Mouse (Mus musculus): ENCODE results near the gene Lpar5. TPM values are rescaled to one million over a fixed set of nuclear protein-coding genes. Genes with fewer than 3 reads are reported as not detected.

The Lpar5 gene
- polyA plus RNA-seq, 1 experiment from 2014 or later, result 1.1 TPM

GRCm38 (mm10) chr6:125112553-125112952 is 44.8 kb downstream of the Lpar5 start:
- Histone ChIP-seq H3K9me3 (ENCODE audit: control insufficient read depth, low read length) (no peaks in the 10 kb centered on the region), H3K27ac (replicated peaks; ENCODE audit: low read depth, low read length) (no peak overlapping the region), H3K4me3 (ENCODE audit: low read depth, low read length) (no peak overlapping the region), H3K4me2 (ENCODE audit: low read depth, low read length) (no peak overlapping the region), H3K27me3 (replicated peaks; ENCODE audit: control insufficient read depth, insufficient read depth, low read length) (no peaks in the 10 kb centered on the region), H3K4me1 (ENCODE audit: control insufficient read depth, insufficient read depth, low read length) (no peaks in the 10 kb centered on the region), H3K36me3 (ENCODE audit: control insufficient read depth, insufficient read depth, low read length) (peaks cover 98% of the 10 kb centered on the region), H3K9ac (ENCODE audit: low read depth, low read length) (no peak overlapping the region)
- no peak for ATAC-seq (ENCODE audit: low read depth)
- no peak for DNase-seq (ENCODE audit: low spot score)
- 94% methylated on average over 11 of the region's 11 CpGs for WGBS

- Histone ChIP-seq H3K9me3 (ENCODE audit: control insufficient read depth, low read length) (no peaks in the 10 kb centered on the region), H3K36me3 (ENCODE audit: control insufficient read depth, insufficient read depth, low read length) (peaks cover 98% of the 10 kb centered on the region), H3K27ac (replicated peaks; ENCODE audit: low read depth, low read length) (no peak overlapping the region), H3K27me3 (replicated peaks; ENCODE audit: control insufficient read depth, insufficient read depth, low read length) (no peaks in the 10 kb centered on the region), H3K9ac (ENCODE audit: low read depth, low read length) (no peak overlapping the region), H3K4me3 (ENCODE audit: low read depth, low read length) (no peak overlapping the region), H3K4me2 (ENCODE audit: low read depth, low read length) (no peak overlapping the region), H3K4me1 (ENCODE audit: control insufficient read depth, insufficient read depth, low read length) (no peaks in the 10 kb centered on the region)
- DNase-seq (ENCODE audit: low spot score) (no peak), ATAC-seq (ENCODE audit: low read depth) (no peak)
- WGBS, result 92% methylated on average over 8 of the region's 8 CpGs
Observed at GRCm38 (mm10) chr6:125119387-125119786, 51.7 kb downstream of the Lpar5 start.

- Histone ChIP-seq H3K4me2 (ENCODE audit: low read depth, low read length) (no peak overlapping the region), H3K9ac (ENCODE audit: low read depth, low read length) (no peak overlapping the region), H3K36me3 (ENCODE audit: control insufficient read depth, insufficient read depth, low read length) (peaks cover 76% of the 10 kb centered on the region), H3K4me1 (ENCODE audit: control insufficient read depth, insufficient read depth, low read length) (0 out of 2 replicates have a peak, but pooled peaks cover 4% of the 10 kb centered on the region), H3K27me3 (replicated peaks; ENCODE audit: control insufficient read depth, insufficient read depth, low read length) (no peaks in the 10 kb centered on the region), H3K27ac (replicated peaks; ENCODE audit: low read depth, low read length) (no peak overlapping the region), H3K4me3 (ENCODE audit: low read depth, low read length) (no peak overlapping the region), H3K9me3 (ENCODE audit: control insufficient read depth, low read length) (no peaks in the 10 kb centered on the region)
- DNase-seq (ENCODE audit: low spot score) (no peak), ATAC-seq (ENCODE audit: low read depth) (no peak)
- 87% methylated on average over 12 of the region's 12 CpGs for WGBS
Observed at GRCm38 (mm10) chr6:125128724-125129123, 61.0 kb downstream of the Lpar5 start.

GRCm38 (mm10) chr6:125129710-125130402 is 62.1 kb downstream of the Lpar5 start:
- no peak overlapping the region for H3K9ac ChIP-seq (ENCODE audit: low read depth, low read length)
- 0 out of 2 replicates have a peak, but pooled peaks cover 4% of the 10 kb centered on the region for H3K4me1 ChIP-seq (ENCODE audit: control insufficient read depth, insufficient read depth, low read length)
- ATAC-seq (ENCODE audit: low read depth) (no peak), DNase-seq (ENCODE audit: low spot score) (no peak)
- H3K27me3 ChIP-seq (replicated peaks; ENCODE audit: control insufficient read depth, insufficient read depth, low read length), result no peaks in the 10 kb centered on the region
- 87% methylated on average over 17 of the region's 20 CpGs for WGBS
- H3K36me3 ChIP-seq (ENCODE audit: control insufficient read depth, insufficient read depth, low read length), result peaks cover 76% of the 10 kb centered on the region
- no peak overlapping the region for H3K4me3 ChIP-seq (ENCODE audit: low read depth, low read length)
- H3K27ac ChIP-seq (replicated peaks; ENCODE audit: low read depth, low read length), result no peak overlapping the region
- H3K9me3 ChIP-seq (ENCODE audit: control insufficient read depth, low read length), result no peaks in the 10 kb centered on the region
- no peak overlapping the region for H3K4me2 ChIP-seq (ENCODE audit: low read depth, low read length)

- WGBS, result 1% methylated on average over 60 of the region's 66 CpGs
- DNase-seq (ENCODE audit: low spot score) (peak; percentile 97), ATAC-seq (ENCODE audit: low read depth) (peak; percentile 94)
- Histone ChIP-seq H3K4me2 (ENCODE audit: low read depth, low read length) (peak within 1 kb of the TSS; percentile 73), H3K27me3 (replicated peaks; ENCODE audit: control insufficient read depth, insufficient read depth, low read length) (no peaks in the 10 kb centered on the region), H3K9ac (ENCODE audit: low read depth, low read length) (peak within 1 kb of the TSS; percentile 81), H3K4me1 (ENCODE audit: control insufficient read depth, insufficient read depth, low read length) (0 out of 2 replicates have a peak, but pooled peaks cover 4% of the 10 kb centered on the region), H3K36me3 (ENCODE audit: control insufficient read depth, insufficient read depth, low read length) (peaks cover 75% of the 10 kb centered on the region), H3K9me3 (ENCODE audit: control insufficient read depth, low read length) (no peaks in the 10 kb centered on the region), H3K27ac (replicated peaks; ENCODE audit: low read depth, low read length) (peak within 1 kb of the TSS; percentile 85), H3K4me3 (ENCODE audit: low read depth, low read length) (peak within 1 kb of the TSS; percentile 86)
Observed at GRCm38 (mm10) chr6:125131302-125132156, 63.8 kb downstream of the Lpar5 start, which contains the start of gene Nop2. Nop2 (plus strand) TSS chr6:125131909.

Small RNA genes within 50 kb of the gene (microRNA-seq; reads per million reads assigned to microRNA genes)
- gene Mir7045 (ENCODE audit: borderline number of aligned reads), result not detected

Other genes starting within 250 kb of the Lpar5 start
- gene Usp5, start 238.4 kb upstream of the Lpar5 start, polyA plus RNA-seq (2014; fragmentation: Nextera tagmentation; extraction: Ambion mirVana), result 110 and 131 TPM in 2 replicates
- 107 and 131 TPM in 2 replicates for gene Cdca3, start 238.4 kb upstream of the Lpar5 start, polyA plus RNA-seq (2014; fragmentation: Nextera tagmentation; extraction: Ambion mirVana)
- 2.9 and 3.5 TPM in 2 replicates for gene Gnb3, start 227.6 kb upstream of the Lpar5 start, polyA plus RNA-seq (2014; fragmentation: Nextera tagmentation; extraction: Ambion mirVana)
- gene P3h3, start 210.2 kb upstream of the Lpar5 start, polyA plus RNA-seq (2014; fragmentation: Nextera tagmentation; extraction: Ambion mirVana), result 49.5 and 57.0 TPM in 2 replicates
- 0.95 and 1.5 TPM in 2 replicates for gene Gpr162, start 203.9 kb upstream of the Lpar5 start, polyA plus RNA-seq (2014; fragmentation: Nextera tagmentation; extraction: Ambion mirVana)
- 0.07 and 0.25 TPM in 2 replicates for gene Cd4, start 179.7 kb upstream of the Lpar5 start, polyA plus RNA-seq (2014; fragmentation: Nextera tagmentation; extraction: Ambion mirVana)
- 1.9 and 2.4 TPM in 2 replicates for gene Lag3, start 156.2 kb upstream of the Lpar5 start, polyA plus RNA-seq (2014; fragmentation: Nextera tagmentation; extraction: Ambion mirVana)
- 255 and 263 TPM in 2 replicates for gene Ptms, start 147.8 kb upstream of the Lpar5 start, polyA plus RNA-seq (2014; fragmentation: Nextera tagmentation; extraction: Ambion mirVana)
- gene Mlf2, start 136.5 kb upstream of the Lpar5 start, polyA plus RNA-seq (2014; fragmentation: Nextera tagmentation; extraction: Ambion mirVana), result 346 and 352 TPM in 2 replicates
- 138 and 141 TPM in 2 replicates for gene Cops7a, start 102.4 kb upstream of the Lpar5 start, polyA plus RNA-seq (2014; fragmentation: Nextera tagmentation; extraction: Ambion mirVana)
- 5.0 and 7.2 TPM in 2 replicates for gene Pianp, start 71.2 kb upstream of the Lpar5 start, polyA plus RNA-seq (2014; fragmentation: Nextera tagmentation; extraction: Ambion mirVana)
- 10.4 and 11.9 TPM in 2 replicates for gene Zfp384, start 58.8 kb upstream of the Lpar5 start, polyA plus RNA-seq (2014; fragmentation: Nextera tagmentation; extraction: Ambion mirVana)
- gene Ing4, start 28.2 kb upstream of the Lpar5 start, polyA plus RNA-seq (2014; fragmentation: Nextera tagmentation; extraction: Ambion mirVana), result 99.0 and 112 TPM in 2 replicates
- 8.3 and 9.9 TPM in 2 replicates for gene Acrbp, start 18.2 kb upstream of the Lpar5 start, polyA plus RNA-seq (2014; fragmentation: Nextera tagmentation; extraction: Ambion mirVana)
- 70.1 and 73.5 TPM in 2 replicates for gene Chd4, start 28.1 kb downstream of the Lpar5 start, polyA plus RNA-seq (2014; fragmentation: Nextera tagmentation; extraction: Ambion mirVana)
- gene Nop2, start 64.0 kb downstream of the Lpar5 start, polyA plus RNA-seq (2014; fragmentation: Nextera tagmentation; extraction: Ambion mirVana), result 56.4 and 60.4 TPM in 2 replicates
- gene Iffo1, start 77.3 kb downstream of the Lpar5 start, polyA plus RNA-seq (2014; fragmentation: Nextera tagmentation; extraction: Ambion mirVana), result 37.9 and 43.7 TPM in 2 replicates
- gene Gapdh, start 98.5 kb downstream of the Lpar5 start, polyA plus RNA-seq (2014; fragmentation: Nextera tagmentation; extraction: Ambion mirVana), result 1,831 and 1,850 TPM in 2 replicates
- gene Ncapd2, start 123.8 kb downstream of the Lpar5 start, polyA plus RNA-seq (2014; fragmentation: Nextera tagmentation; extraction: Ambion mirVana), result 76.7 and 90.8 TPM in 2 replicates
- 198 and 205 TPM in 2 replicates for gene Mrpl51, start 123.9 kb downstream of the Lpar5 start, polyA plus RNA-seq (2014; fragmentation: Nextera tagmentation; extraction: Ambion mirVana)
- 2.4 and 2.7 TPM in 2 replicates for gene Vamp1, start 147.6 kb downstream of the Lpar5 start, polyA plus RNA-seq (2014; fragmentation: Nextera tagmentation; extraction: Ambion mirVana)
- 3.4 and 3.6 TPM in 2 replicates for gene Tapbpl, start 163.9 kb downstream of the Lpar5 start, polyA plus RNA-seq (2014; fragmentation: Nextera tagmentation; extraction: Ambion mirVana)
- 1.1 and 2.9 TPM in 2 replicates for gene Cd27, start 169.1 kb downstream of the Lpar5 start, polyA plus RNA-seq (2014; fragmentation: Nextera tagmentation; extraction: Ambion mirVana)
- gene Tuba3a, start 218.1 kb downstream of the Lpar5 start, polyA plus RNA-seq (2014; fragmentation: Nextera tagmentation; extraction: Ambion mirVana), result 0.22 and 0.45 TPM in 2 replicates
- gene Ltbr, start 246.0 kb downstream of the Lpar5 start, polyA plus RNA-seq (2014; fragmentation: Nextera tagmentation; extraction: Ambion mirVana), result 46.4 and 49.0 TPM in 2 replicates